Mouse (Mus musculus) testis, adult 2 months (tissue): Measurements from ENCODE around the gene Gm10272. TPM values are rescaled to one million over a fixed set of nuclear protein-coding genes. Genes with fewer than 3 reads are reported as not detected.
"Not testable (repeated sequence)": the region's sequence is repeated elsewhere in the genome, so short reads cannot be mapped to it uniquely, and the experiment has no call there.

Experiments
- H3K27ac ChIP-seq: fragments of 200-500 bp; 2 replicates; pipeline ENCODE4 v1.5.1; 2012; ENCODE audit warnings: low read depth, low read length; ENCODE audit not compliant: control insufficient read depth, insufficient read depth
- H3K27me3 ChIP-seq: fragments of 200-500 bp; 2 replicates; pipeline ENCODE4 v1.6.1; 2012; ENCODE audit warnings: mild to moderate bottlenecking, low read length, moderate library complexity; ENCODE audit not compliant: control insufficient read depth, insufficient read depth
- H3K36me3 ChIP-seq: fragments of 200-500 bp; 2 replicates; pipeline ENCODE4 v1.6.1; 2012; ENCODE audit warnings: mild to moderate bottlenecking, low read length; ENCODE audit not compliant: control insufficient read depth, insufficient read depth
- H3K4me1 ChIP-seq: fragments of 200-500 bp; 2 replicates; pipeline ENCODE4 v1.6.1; 2012; ENCODE audit warnings: low read length; ENCODE audit not compliant: control insufficient read depth, insufficient read depth
- H3K4me3 ChIP-seq: fragments of 200-500 bp; 2 replicates; pipeline ENCODE4 v1.5.1; 2012; ENCODE audit warnings: low read depth, mild to moderate bottlenecking, low read length, moderate library complexity, mixed read lengths; ENCODE audit not compliant: control insufficient read depth
- CTCF ChIP-seq: fragments of 200-500 bp; IDR thresholded peaks from 2 replicates; pipeline ENCODE4 v1.5.1; 2012; ENCODE audit warnings: low read depth, mild to moderate bottlenecking, inconsistent platforms, low read length, moderate library complexity; ENCODE audit not compliant: control insufficient read depth, insufficient read depth, insufficient replicate concordance
- POLR2A ChIP-seq: fragments of 200-500 bp; IDR thresholded peaks from 2 replicates; pipeline ENCODE4 v1.6.1; 2012; ENCODE audit warnings: low read depth, mild to moderate bottlenecking, inconsistent platforms, low read length, moderate library complexity; ENCODE audit not compliant: control insufficient read depth
- polyA plus RNA-seq: library from polyadenylated mRNA; depleted of rRNA; stranded (reverse); fragments of >200 nt; gene quantifications from 2 replicates; pipeline ENCODE4 v1.2.3, GENCODE M21; 2012

Gm10272 gene
- polyA plus RNA-seq, 1 experiment: not detected

GRCm38 (mm10) chr10:77709831-77710230 is 3.4 kb downstream of the Gm10272 start:
- no peaks in the 10 kb centered on the region for H3K27me3 ChIP-seq
- TF ChIP-seq POLR2A (no peak), CTCF (no peak)
- H3K27ac ChIP-seq: no peak overlapping the region
- H3K36me3 ChIP-seq: no peaks in the 10 kb centered on the region
- H3K4me1 ChIP-seq: no peaks in the 10 kb centered on the region
- no peak overlapping the region for H3K4me3 ChIP-seq

GRCm38 (mm10) chr10:77711157-77711556 is 4.7 kb downstream of the Gm10272 start, which contains the start of gene Gm10024:
Gm10024 (plus strand) TSS chr10:77711457.
- not testable (repeated sequence) for H3K4me3 ChIP-seq

GRCm38 (mm10) chr10:77713734-77714133 is 7.3 kb downstream of the Gm10272 start:
- no peaks in the 10 kb centered on the region for H3K27me3 ChIP-seq
- no peaks in the 10 kb centered on the region for H3K4me1 ChIP-seq
- H3K27ac ChIP-seq: no peak overlapping the region
- no peak overlapping the region for H3K4me3 ChIP-seq
- TF ChIP-seq CTCF (no peak), POLR2A (no peak)
- H3K36me3 ChIP-seq: no peaks in the 10 kb centered on the region

More at GRCm38 (mm10) chr10:77711157-77711556, 4.7 kb downstream of the Gm10272 start, which contains the start of gene Gm10024:
- H3K36me3 ChIP-seq, H3K27me3 ChIP-seq, H3K27ac ChIP-seq, H3K4me1 ChIP-seq: not testable (repeated sequence)

- no peak within 1 kb of the TSS for H3K27ac ChIP-seq
- no peak within 1 kb of the TSS for H3K4me3 ChIP-seq
- H3K27me3 ChIP-seq: no peaks in the 10 kb centered on the region
- TF ChIP-seq CTCF: no peak
- no peak for TF ChIP-seq POLR2A
- no peaks in the 10 kb centered on the region for H3K4me1 ChIP-seq
- no peaks in the 10 kb centered on the region for H3K36me3 ChIP-seq
These were observed 9.1 kb downstream of the Gm10272 start, which contains the start of gene Gm10142 for GRCm38 (mm10) chr10:77715507-77715906. Gm10142 (plus strand) TSS chr10:77715807.

- not testable (repeated sequence) for H3K36me3 ChIP-seq, H3K27me3 ChIP-seq, H3K4me3 ChIP-seq, H3K4me1 ChIP-seq, H3K27ac ChIP-seq
These were observed 13.9 kb downstream of the Gm10272 start, which contains the start of gene Krtap12-1 for GRCm38 (mm10) chr10:77720299-77720698. Krtap12-1 (plus strand) TSS chr10:77720599.

DNA sequence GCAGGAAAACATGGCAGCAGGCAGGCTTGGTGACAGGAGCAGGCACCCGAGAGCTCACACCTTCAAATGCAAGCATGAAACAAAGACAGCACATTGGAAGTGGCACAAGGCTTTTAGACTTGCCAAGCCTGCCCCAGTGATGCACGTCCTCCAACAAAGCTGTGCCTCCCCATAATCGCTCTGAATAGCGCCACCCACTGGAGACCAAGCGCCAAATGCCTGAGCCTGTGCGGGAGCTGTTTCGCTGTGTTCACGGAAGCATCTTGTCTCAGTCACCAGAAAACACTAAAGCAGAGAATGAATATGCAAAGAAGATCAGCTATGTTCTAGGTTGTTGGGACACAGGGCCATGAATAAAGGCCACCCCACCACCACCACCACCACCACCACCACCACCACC is 18.4 kb downstream of the Gm10272 start:
- Histone ChIP-seq H3K27me3 (no peaks in the 10 kb centered on the region), H3K36me3 (no peaks in the 10 kb centered on the region), H3K27ac (no peak overlapping the region), H3K4me3 (no peak overlapping the region), H3K4me1 (no peaks in the 10 kb centered on the region)
- peak; percentile 51; the same call in 1 of the 2 replicates for TF ChIP-seq CTCF
- no peak for TF ChIP-seq POLR2A

- Histone ChIP-seq H3K4me3 (no peak within 1 kb of the TSS), H3K27me3 (no peaks in the 10 kb centered on the region), H3K36me3 (no peaks in the 10 kb centered on the region), H3K4me1 (no peaks in the 10 kb centered on the region), H3K27ac (no peak within 1 kb of the TSS)
- TF ChIP-seq POLR2A (no peak), CTCF (no peak)
These were observed 19.8 kb downstream of the Gm10272 start, which contains the start of gene Gm10100 for GRCm38 (mm10) chr10:77726186-77726585. Gm10100 (plus strand) TSS chr10:77726486.

DNA sequence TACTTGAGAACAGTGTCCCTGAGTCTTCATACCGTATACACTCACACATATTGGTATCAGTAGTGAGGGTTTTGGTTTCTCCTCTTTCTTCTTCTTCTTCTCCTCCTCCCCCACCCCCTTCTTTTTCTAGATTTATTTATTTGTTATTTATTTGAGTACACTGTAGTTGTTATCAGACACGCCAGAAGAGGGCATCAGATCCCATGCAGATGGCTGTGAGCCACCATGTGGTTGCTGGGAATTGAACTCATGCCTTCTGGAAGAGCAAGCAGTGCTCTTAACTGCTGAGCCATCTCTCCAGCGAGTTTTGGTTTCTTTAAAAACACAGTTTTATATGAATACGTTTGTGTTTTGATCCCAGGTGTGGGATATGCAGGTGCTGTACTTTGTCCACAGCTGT is 21.9 kb downstream of the Gm10272 start:
- H3K36me3 ChIP-seq: no peaks in the 10 kb centered on the region
- no peak overlapping the region for H3K4me3 ChIP-seq
- TF ChIP-seq POLR2A (no peak), CTCF (no peak)
- no peaks in the 10 kb centered on the region for H3K27me3 ChIP-seq
- no peaks in the 10 kb centered on the region for H3K4me1 ChIP-seq
- H3K27ac ChIP-seq: no peak overlapping the region
